Mouse (Mus musculus) C2C12 (cell line): ENCODE measurements around the gene F10. TPM values are rescaled to one million over a fixed set of nuclear protein-coding genes. Genes with fewer than 3 reads are reported as not detected.

Source experiments
- H3K27me3 ChIP-seq: one replicate; pipeline ENCODE4 v1.6.1; 2011; ENCODE audit not compliant: control insufficient read depth, insufficient read depth, insufficient read length
- H3K36me3 ChIP-seq: one replicate; pipeline ENCODE4 v1.6.1; 2011; ENCODE audit not compliant: control insufficient read depth, insufficient read depth
- H3K4me3 ChIP-seq: one replicate; pipeline ENCODE4 v1.5.1; 2011; ENCODE audit warnings: mild to moderate bottlenecking, control low read depth; ENCODE audit not compliant: poor library complexity, insufficient read depth, severe bottlenecking
- H3K79me2 ChIP-seq: one replicate; pipeline ENCODE4 v1.6.1; 2011; ENCODE audit not compliant: control insufficient read depth, insufficient read depth
- H3K79me3 ChIP-seq: one replicate; pipeline ENCODE4 v1.6.1; 2011; ENCODE audit warnings: low read depth, control low read depth
- H3ac ChIP-seq: one replicate; pipeline ENCODE3; 2011; ENCODE audit warnings: low read depth; ENCODE audit not compliant: control insufficient read depth, insufficient read length
- CEBPB ChIP-seq: IDR thresholded peaks from one replicate; pipeline ENCODE4 v1.6.1; 2011; ENCODE audit warnings: low read depth, mild to moderate bottlenecking, control low read depth, moderate library complexity
- CTCF ChIP-seq: IDR thresholded peaks from one replicate; pipeline ENCODE4 v1.5.1; 2011; ENCODE audit not compliant: control insufficient read depth, insufficient read depth, insufficient read length
- FOSL1 ChIP-seq: IDR thresholded peaks from one replicate; pipeline ENCODE4 v1.8.0; 2011; ENCODE audit warnings: mild to moderate bottlenecking, low read length; ENCODE audit not compliant: poor library complexity, insufficient read depth, severe bottlenecking
- MAX ChIP-seq: IDR thresholded peaks from one replicate; pipeline ENCODE4 v1.6.1; 2011; ENCODE audit warnings: mild to moderate bottlenecking, control low read depth
- MYOD1 ChIP-seq: IDR thresholded peaks from one replicate; pipeline ENCODE4 v1.6.1; 2011; ENCODE audit warnings: low read depth; ENCODE audit not compliant: control insufficient read depth, insufficient read length
- MYOG ChIP-seq: IDR thresholded peaks from one replicate; pipeline ENCODE4 v1.6.1; 2011; ENCODE audit not compliant: control insufficient read depth, insufficient read length; ENCODE audit errors: extremely low read depth
- USF1 ChIP-seq: IDR thresholded peaks from one replicate; pipeline ENCODE4 v1.6.1; 2011; ENCODE audit warnings: low read depth, mild to moderate bottlenecking, control low read depth, moderate library complexity
- polyA plus RNA-seq: library from polyadenylated mRNA; unstranded; fragments of >200 nt; fragmentation: generic; extraction: Trizol; gene quantifications from one replicate; pipeline ENCODE4 v1.2.1, GENCODE M21; 2012; ENCODE audit warnings: missing spikeins

F10 gene
- polyA plus RNA-seq, 1 experiment: not detected

DNA sequence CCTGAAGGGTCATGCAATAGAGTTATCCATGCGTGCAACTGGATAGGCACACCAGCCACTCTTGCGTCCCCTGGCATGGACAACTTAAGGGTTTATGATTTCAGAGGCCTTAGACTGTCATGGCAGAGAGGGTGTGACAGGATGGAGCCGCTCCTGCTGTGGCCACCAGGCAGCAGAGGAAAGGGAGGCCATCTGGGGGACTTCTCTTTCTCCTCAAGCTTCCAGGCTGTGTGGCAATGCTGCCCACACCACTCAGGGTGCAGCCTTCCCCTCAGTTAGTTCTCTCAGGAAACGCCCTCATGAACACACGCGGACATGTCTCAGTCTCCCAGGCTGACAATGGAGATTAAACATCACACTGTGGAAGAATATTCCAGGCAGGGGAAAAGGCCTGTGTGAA is 1.9 kb downstream of the F10 start:
- Histone ChIP-seq H3K4me3 (no peak overlapping the region), H3K27me3 (peaks cover 65% of the 10 kb centered on the region), H3K79me2 (no peaks in the 10 kb centered on the region), H3K79me3 (no peaks in the 10 kb centered on the region), H3K36me3 (no peaks in the 10 kb centered on the region), H3ac (no peak overlapping the region)
- TF ChIP-seq USF1 (no peak), MYOG (no peak), CTCF (no peak), CEBPB (no peak), MYOD1 (no peak), FOSL1 (no peak), MAX (no peak)

DNA sequence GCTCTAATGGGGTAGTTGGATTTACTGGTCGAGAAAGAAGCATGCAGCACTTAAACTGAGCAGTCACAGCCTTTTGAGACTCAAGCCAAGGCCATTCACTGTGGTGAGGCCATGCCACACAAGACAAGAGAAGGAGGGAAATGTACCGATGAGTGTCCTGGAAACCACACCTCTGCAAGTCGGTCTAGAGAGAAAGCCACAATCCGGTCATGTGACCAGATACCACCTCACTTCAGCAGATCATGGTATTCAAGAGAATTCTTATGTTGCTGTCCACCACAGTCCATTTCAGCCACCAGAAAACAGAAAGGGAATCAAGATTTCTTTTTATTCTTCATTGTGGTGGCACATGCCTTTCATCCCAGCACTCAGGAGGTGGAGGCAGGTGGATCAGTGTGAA is 4.4 kb downstream of the F10 start:
- Histone ChIP-seq H3K79me3 (no peaks in the 10 kb centered on the region), H3K79me2 (no peaks in the 10 kb centered on the region), H3K4me3 (no peak overlapping the region), H3K36me3 (no peaks in the 10 kb centered on the region), H3K27me3 (peaks cover 59% of the 10 kb centered on the region), H3ac (no peak overlapping the region)
- TF ChIP-seq MYOG (no peak), USF1 (peak; percentile 54)

DNA sequence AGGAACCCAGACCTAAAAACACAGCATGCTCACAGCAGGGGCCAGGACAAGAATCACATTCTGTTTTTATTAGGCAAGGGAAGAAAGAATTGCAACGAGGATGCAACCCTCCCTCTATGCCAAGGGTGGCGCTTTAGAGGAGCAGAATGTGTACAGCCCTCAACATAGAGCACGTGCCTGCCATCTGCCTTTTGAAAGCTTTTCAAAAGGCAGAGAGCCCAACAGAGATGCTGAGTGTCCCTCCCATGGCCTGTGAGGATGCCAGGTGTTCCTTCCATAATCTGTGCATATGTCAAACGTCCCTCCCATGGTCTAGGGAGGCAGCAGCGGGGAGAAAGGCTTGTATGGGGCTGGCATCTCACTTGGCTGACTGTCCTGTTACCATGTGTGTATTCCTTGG is 10.5 kb downstream of the F10 start:
- H3K79me2 ChIP-seq: no peaks in the 10 kb centered on the region
- TF ChIP-seq MYOG (no peak), FOSL1 (no peak), USF1 (no peak), CTCF (no peak), MAX (no peak), CEBPB (no peak), MYOD1 (no peak)
- peaks cover 54% of the 10 kb centered on the region for H3K27me3 ChIP-seq
- no peaks in the 10 kb centered on the region for H3K36me3 ChIP-seq
- H3ac ChIP-seq: no peak overlapping the region
- no peaks in the 10 kb centered on the region for H3K79me3 ChIP-seq
- no peak overlapping the region for H3K4me3 ChIP-seq

DNA sequence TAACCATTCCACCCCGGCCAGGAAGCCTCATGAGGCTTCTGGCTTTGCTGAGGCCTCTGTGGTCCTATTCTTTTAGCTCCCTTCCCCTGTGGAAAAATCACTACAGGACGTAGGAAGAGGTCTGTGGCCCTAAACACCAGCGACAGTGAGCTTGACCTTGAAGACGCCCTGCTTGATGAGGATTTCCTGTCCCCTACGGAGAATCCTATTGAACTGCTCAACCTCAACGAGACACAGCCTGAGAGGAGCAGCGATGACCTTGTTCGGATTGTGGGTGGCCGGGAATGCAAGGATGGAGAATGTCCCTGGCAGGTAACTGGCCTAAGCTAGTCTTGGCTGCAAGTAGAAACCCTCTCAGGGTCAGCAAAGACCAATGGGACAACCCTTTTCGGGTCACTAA is 13.4 kb downstream of the F10 start:
- H3K4me3 ChIP-seq: no peak overlapping the region
- no peak overlapping the region for H3ac ChIP-seq
- peaks cover 68% of the 10 kb centered on the region for H3K27me3 ChIP-seq
- no peaks in the 10 kb centered on the region for H3K79me3 ChIP-seq
- no peaks in the 10 kb centered on the region for H3K79me2 ChIP-seq
- H3K36me3 ChIP-seq: no peaks in the 10 kb centered on the region
- no peak for TF ChIP-seq MAX
- no peak for TF ChIP-seq CEBPB
- TF ChIP-seq USF1: no peak
- no peak for TF ChIP-seq MYOD1
- no peak for TF ChIP-seq CTCF
- no peak for TF ChIP-seq FOSL1
- TF ChIP-seq MYOG: no peak

GRCm38 (mm10) chr8:13057351-13057750 is 20.2 kb downstream of the F10 start:
- Histone ChIP-seq H3K79me3 (no peaks in the 10 kb centered on the region), H3K27me3 (peaks cover 61% of the 10 kb centered on the region), H3K36me3 (no peaks in the 10 kb centered on the region), H3K79me2 (no peaks in the 10 kb centered on the region), H3ac (no peak overlapping the region), H3K4me3 (no peak overlapping the region)
- no peak for TF ChIP-seq MYOG
- TF ChIP-seq FOSL1: no peak
- TF ChIP-seq MYOD1: no peak
- TF ChIP-seq USF1: no peak
- TF ChIP-seq CEBPB: no peak
- no peak for TF ChIP-seq MAX
- TF ChIP-seq CTCF: no peak

DNA sequence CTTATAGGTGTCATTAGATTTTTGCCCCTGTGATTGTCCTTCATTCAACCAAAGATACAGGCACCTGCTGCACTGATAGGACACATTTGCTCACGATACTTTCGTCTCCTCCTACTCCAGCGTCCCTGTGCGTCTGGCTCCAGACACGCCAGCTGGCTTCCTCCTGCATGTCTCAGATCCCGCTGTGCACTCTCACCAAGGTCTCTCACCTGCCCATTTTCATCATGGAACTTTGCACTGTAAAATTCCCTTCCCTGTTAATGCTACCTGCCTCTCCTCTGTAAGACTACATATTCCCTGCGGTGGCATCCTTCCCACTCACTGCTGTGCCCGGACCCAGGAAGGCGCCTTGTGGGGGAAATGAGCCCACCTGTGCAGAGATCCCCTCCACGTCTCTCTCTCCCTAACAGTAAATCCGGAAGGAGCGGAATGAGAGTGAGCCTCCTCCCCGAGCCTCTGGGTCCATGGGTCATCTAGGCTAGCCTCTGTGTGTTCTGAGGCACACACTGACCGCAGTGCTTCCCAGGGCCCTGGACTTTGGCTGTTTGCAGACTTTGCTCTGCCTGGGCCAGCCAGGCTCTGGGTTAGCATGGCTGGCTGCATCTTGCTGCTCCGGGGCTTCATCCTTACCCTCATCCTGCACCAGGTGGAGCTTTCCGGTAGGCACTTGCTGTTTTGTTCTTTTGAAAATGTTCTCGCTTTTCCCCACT is 23.5 kb downstream of the F10 start, which contains the start of gene Proz:
Gene Proz, plus strand, starts transcription at position 474 of the 710 bp plus-strand sequence.
- no peak for TF ChIP-seq CEBPB
- no peak for TF ChIP-seq USF1
- TF ChIP-seq MYOG: no peak
- no peak for TF ChIP-seq FOSL1
- no peak for TF ChIP-seq MYOD1
- TF ChIP-seq CTCF: no peak
- TF ChIP-seq MAX: no peak
- Histone ChIP-seq H3ac (no peak within 1 kb of the TSS), H3K27me3 (peaks cover 44% of the 10 kb centered on the region)

More for the DNA sequence above, 23.5 kb downstream of the F10 start, which contains the start of gene Proz:
- no peaks in the 10 kb centered on the region for H3K79me2 ChIP-seq
- no peaks in the 10 kb centered on the region for H3K36me3 ChIP-seq
- H3K79me3 ChIP-seq: no peaks in the 10 kb centered on the region
- no peak within 1 kb of the TSS for H3K4me3 ChIP-seq
